Mouse (Mus musculus) adrenal gland, postnatal 25 days (tissue): Measurements from ENCODE around the gene Srrt. TPM values are rescaled to one million over a fixed set of nuclear protein-coding genes. Genes with fewer than 3 reads are reported as not detected.
A peak's percentile ranks its signal among the peaks of the same experiment; 100 is the strongest.

Experiments
- DNase-seq: peaks from one replicate; pipeline ENCODE4 v3.0.0; 2021; ENCODE audit warnings: mixed read lengths
- total RNA-seq: library from RNA; stranded (reverse); gene quantifications from 2 replicates; pipeline ENCODE4 v1.2.3, GENCODE M21; 2021

Srrt gene
- total RNA-seq, 1 experiment from 2014 or later = 195 TPM

DNA sequence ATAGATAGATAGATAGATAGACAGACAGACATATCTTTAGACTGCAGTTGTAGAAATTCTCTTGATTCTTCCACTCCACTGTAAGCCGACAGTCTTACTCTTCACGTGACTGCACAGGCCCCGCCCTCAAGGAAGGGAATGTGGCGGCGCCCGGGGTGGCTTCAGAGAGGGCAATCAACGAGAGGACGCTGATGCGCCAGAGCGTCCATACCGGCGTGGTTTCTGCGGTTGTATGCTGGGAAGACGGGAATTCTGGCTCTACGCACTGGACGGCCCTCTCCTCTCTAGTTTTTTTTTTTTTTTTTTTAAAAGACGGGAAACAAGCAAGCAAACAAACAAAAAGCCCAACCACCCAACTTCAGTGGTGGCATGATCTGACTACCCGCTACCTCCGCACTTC, 30.8 kb upstream of the Srrt start:
- peak; percentile 92 for DNase-seq

DNA sequence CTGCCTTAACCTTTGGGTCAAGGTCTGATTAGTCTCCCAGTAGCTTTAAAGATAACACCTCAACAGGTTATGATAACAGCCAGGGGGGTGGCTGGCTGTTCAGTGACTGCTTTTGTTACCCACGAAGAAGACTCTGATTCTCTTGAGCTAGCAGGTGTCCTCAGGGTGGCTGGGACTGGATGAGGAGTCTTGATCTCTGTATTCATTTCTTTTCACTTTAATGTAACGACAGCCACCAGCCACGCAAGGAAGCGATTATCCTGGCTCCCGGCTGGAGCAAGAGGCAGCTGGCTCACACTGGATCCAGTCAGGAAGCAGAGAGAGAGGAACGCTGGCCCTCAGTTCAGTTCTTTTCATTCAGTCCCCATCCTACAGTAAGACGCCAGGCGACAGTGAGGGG, 29.7 kb upstream of the Srrt start:
- no peak for DNase-seq

DNA sequence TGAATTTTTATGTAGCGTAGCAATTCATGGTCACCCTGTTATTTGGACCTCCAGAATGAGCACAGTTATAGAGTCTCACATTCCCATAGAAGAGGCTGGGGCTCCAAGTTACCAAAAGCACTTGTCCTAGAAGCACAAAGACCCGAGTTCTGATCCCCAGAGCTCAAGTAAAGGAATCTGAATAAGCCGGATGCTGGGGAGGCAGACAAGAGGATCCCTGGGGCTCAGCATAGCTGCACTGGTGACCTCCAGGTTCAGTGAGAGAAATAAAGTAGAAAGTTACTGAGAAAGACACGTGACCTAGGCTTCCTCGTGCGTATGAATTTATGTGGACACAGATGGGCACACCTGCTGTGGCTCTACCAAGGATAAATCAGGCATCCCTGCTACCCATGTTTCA, 27.6 kb upstream of the Srrt start:
- no peak for DNase-seq

DNA sequence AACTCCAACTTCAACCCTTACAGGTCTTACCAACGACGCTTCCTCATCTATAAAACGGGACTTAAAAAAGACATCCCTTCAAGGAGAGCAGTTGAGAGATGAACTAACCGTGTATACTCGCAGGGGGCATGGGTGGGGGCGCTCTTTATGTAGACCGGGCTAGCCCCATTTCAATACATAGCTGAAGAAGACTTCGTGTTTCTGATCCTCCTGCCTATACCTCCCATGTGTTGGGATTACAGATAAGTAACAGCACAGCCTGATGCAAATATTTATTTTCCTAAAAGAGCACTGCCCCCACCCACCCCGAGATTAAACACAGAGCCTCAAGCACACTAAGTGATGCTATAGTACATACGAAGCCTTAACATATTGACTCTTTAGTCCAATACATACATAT, 26.8 kb upstream of the Srrt start:
- DNase-seq = no peak

DNA sequence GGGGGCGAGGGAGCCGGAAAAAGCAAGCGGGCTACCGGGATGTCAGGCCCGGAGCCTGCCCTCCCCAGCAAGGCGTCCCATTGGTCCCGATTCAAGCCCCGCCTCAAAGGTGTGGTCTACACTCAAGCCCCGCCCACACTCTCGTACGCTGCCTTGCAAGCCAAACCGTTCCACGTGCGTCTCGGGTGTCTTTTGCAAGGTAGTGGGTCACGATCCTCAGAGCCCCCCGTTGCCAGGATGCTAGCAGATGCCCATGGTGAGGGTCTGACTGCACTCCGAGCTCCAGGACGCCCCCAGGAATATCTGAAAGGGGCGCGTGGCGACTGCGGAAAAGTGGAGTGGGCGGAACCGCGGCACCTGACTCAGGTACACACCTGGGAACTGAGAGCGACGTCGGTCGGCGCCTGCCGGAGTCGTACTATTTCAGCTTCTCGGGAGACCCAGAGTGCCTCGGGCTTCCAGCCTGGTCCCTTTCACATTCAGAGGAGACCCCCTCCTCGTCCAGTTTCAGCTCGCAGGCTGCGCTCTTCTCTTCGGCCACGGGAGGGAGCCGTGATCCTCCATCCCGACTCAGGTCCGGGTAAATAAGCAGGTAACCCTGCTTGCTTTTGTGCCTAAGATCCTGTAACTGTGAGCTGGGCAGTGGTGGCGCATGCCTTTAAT, 26.2 kb upstream of the Srrt start, which contains the start of gene Slc12a9:
TSS of gene Slc12a9 (minus strand) at position 86 of the 663 bp plus-strand sequence.
- peak; percentile 93 for DNase-seq

DNA sequence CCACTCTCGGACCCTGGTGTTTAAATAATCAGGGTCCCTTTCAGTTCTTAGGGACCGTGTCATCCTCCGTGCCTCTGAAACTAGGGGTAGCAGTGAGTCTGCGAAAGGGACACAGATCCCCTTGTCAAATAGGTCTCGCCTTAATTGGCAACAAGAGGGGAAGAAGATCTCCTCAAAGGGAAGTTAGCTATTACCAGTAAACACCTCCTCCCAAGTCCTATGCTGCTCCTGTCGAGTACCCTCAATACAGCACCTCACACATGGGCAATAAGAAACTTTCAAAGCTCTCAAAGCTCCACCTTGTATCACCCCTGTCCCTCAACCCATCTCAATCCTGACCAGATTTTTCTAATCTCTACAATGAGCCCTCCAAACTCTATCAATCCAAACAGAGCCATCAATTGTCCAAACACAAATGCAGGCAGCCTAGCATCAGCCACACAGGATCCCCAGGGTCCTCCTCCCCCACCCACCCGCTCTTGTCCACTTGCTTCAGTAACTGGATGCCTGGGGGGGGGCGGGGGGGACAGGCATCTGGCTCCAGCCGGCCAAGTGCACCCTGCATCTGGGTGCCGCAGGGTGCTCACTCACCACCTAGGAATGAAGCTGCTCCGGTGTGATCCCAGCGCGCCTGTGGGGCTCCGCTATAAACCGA, 25.5 kb upstream of the Srrt start:
- DNase-seq = no peak

DNA sequence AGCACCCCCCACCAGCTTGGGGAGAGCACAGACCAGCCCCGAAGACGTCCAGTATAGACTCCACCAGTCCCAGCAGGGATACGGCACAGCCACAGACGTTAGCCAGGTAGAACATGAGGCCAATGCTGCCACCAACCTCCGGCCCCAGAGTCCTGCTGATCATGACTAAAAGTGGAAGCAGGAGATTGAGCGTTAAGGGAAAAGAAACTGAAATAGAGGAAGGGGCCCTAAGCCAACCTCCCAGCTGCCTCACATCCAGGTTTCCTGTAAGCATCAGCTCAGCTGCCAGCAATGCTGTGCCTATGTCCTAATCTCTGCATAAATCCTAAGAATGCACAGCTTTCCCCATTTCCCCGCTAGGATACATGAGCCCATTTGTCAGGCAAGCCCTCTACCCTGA, 23.4 kb upstream of the Srrt start:
- DNase-seq = no peak

DNA sequence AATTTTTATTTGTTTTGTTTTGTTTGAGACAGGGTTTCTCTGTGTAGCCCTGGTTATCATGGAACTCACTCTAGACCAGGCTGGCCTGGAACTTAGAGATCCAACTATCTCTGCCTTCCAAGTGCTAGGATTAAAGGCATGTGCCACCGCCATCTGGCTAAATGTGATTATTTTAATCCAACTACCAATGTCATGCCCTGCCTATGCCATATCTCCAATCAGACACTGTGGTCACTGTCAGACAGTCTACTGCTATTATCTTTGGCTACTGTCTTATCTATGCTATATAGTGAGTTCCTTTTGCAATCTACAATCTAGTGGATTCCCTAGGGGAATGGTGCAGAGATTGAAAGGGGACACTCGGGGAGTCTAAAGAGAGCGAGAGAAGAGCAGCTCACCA, 13.5 kb upstream of the Srrt start:
- DNase-seq = no peak

DNA sequence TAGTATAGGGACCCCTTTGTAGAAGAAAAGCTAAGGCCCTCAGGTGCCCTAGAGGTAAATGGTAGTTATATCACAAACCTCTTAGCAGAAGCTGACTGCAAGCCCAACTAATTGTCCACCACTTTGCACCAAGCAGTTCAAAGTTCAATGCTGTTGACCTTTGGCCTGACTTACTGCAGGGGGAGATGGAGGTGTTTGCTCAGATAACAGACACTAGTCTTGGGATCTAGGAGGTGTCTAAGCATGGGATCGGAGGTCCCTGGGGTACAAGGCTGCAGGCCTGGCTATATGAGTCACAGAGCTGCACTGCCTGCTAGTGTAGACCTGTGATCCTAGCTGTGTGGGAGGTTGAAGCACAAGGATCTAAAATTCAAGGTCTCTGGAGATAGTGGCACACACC, 11.1 kb upstream of the Srrt start:
- no peak for DNase-seq

DNA sequence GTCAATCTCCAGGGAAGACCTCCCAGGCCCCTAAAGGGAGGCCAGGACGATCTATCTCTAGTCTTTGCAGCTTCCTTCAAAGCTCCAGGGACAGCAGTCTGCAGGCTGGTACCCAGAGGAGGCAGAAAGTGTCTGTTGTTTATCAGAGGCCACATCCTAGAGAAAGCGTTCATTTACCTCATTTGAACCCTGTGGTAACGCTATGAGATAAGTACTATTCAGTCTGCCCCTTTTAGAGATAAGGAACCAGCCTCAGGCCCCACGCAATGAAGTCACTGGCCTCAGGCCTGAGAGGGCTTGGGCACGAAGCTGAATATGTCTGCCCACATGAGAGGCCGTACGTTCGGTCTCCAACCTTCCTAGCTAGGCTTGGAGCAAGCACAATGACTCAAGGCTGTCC, 9.9 kb upstream of the Srrt start:
- DNase-seq = no peak

DNA sequence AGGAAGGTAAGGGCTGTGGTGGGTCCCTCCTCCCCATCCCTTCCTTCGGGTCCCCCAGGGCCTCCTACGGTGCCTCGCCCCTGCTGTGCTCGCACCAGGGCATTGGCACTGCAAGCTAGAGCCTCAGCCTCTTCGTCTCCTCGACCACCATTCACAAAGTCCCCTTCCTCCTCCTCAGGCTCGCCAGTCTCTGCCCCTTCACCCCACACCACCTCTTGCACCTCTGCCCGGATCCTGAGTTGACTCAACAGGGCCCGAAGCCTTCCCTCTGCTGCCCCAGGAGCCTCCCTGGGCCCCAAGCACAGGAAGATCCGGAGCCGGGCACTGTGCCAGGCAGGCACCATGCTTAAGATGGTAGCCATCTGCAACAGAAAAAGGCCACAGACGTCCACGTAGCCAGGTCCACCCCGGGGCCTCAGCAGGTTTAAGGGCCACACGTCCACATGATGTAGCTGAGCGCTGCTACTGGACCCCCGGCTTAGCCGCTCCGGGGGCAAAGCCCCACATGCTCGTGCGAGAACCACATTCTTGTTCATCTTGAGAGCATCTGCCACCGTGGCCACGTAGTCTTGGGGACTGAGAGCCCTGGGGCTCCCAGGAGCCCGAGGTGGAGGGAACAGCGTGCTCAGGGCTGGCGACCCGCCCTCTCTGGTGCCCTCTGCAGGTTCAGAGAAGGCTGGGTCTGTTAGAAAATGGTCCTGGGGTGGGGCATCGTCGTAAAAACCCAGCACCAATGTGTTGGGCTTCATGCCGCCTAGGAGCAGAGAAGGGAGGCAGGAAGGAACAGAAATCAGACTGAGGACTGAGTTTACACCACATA, 7.8 kb upstream of the Srrt start:
- no peak for DNase-seq

DNA sequence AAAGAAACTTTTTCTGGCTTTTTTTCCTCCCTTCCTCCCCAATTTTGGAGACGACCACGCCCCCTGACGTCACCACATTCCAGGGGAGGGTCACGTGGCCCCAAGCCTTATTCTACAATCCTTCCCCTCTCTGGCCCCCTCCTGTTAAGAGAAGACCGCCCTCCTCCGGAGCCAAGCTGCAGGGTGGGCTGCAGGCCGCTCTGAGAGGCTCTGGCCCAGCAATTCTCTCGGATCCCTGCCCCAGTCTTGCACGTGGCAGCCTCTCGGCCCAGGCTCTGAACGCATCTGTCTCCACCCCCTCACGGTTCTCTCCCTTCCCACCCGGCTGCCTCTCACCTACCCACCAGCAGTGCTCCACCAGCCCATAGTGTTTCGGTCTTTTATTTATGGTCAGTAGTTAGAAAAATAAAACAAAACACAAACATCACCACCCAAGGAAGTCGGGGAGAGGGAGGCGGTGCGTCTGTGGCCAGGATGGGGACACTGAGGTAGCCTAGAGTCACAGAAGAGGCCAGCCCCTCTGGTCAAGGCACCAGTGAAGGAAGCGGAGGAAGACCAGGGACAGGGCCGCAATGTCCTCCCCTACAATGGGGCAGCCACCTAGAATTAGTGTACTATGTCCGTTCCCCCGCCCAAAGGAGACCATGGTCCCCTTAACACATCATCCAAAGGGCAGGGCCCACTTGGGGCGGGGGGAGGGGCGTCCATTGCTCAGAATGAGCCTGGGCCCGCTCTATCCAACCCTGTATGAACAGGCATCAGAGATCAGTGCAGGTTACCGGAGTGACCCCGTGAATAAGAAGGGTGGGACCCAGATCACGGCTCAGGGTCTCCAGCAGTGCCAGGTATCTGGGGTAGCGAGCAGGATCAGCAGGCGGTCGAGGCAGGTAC, 7.0 kb upstream of the Srrt start, which contains the start of gene Trip6:
TSS of gene Trip6 (minus strand) at position 212 of the 891 bp plus-strand sequence.
- peak; percentile 90 for DNase-seq

DNA sequence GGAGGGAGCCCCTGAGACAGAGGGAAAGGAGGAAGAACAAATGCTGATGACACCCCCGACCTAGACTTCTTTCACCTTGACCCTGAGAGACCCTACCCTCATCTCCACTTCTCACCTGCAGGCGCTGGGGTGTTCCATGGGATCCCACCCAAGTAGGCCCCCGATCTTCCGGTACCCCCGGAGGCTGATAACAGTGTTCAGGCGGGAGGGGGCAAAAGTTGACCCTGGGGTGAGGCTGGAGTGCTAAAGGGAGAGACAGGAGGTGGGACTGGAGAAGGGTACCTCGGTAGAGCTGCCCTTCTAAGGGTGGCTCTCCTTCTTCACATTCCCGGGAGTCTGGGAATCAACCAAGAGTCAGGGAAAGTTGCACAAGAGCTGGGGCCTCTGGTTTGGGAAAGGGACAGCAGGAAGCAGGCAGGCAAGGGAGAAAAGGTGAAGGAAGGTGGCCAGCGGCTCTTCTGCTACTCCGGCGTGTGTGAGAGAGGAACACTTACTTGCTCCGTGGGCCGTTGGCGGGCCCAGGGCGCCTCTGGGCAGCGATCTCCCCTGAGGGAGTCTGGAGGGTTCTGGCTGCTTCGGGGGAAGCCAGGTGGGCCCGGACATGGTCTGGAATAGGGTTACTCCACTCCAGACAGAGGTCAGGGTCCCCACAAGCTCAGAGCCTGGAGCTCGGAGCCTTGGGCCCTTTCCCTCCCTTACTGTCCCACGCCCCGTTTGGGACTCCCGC, 6.2 kb upstream of the Srrt start:
- no peak for DNase-seq

DNA sequence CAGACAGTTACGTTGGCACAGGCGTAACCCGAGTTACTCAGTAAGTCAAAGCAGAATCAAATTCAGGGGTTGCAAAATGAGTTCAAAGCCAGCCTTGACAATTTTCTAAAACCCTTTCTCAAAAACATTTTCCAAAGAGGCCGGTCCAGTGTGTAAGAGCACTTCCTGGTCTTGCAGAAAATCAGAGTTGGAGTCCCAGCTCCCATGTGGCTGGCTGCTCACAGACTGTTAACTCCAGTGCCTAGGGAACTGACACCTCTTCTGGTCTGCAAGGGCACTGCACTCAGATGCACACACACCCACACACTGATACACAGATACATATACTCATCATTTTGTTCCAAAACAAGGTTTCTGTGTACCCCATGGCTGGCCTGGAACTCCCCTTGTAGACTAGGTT, 882 bp upstream of the Srrt start:
- no peak for DNase-seq

DNA sequence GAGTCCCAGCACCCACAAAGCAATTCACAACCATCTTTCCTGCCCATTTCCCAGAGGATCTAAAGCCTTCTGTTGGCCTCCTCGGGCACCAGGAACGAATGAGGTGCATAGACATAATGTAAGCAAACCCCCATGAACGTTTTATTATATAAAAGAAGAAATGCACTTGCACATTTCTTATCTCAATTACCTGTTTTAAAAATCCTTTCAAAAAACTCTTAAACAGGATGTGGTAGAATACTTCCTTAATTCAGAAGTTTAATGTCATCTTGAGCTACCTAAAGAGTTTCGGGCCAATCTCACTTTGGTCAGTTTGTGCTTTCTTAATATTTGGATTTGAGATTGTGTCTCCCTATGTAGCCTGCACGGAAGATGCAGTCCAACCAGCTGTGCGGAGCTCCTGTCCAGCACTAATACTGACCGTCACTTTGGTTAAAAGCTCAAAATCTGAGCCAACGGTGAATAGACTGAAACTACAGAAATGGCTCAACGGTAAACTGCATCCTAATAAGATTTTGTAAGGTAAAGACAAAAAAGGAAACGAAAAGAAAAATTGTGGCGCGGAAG, 952 bp downstream of the Srrt start:
- DNase-seq = no peak

DNA sequence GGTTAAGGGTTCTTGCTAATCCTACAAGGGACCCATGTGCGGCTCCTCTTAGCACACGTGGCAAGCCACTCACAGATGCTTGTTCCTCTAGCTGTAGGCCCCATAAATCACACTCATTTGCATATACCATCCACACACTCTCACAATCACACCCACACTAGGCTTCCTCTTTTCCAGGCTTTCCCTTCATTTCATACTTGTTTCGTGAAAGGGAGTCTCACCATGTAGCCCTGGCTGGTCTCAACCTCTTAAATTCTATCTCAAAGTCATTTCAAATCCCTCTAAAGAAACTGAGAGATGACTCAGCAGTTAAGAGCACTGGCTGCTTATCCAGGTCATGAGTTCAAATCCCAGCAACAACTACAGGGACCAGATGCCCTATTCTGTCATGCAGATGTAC, 1.7 kb downstream of the Srrt start:
- no peak for DNase-seq

DNA sequence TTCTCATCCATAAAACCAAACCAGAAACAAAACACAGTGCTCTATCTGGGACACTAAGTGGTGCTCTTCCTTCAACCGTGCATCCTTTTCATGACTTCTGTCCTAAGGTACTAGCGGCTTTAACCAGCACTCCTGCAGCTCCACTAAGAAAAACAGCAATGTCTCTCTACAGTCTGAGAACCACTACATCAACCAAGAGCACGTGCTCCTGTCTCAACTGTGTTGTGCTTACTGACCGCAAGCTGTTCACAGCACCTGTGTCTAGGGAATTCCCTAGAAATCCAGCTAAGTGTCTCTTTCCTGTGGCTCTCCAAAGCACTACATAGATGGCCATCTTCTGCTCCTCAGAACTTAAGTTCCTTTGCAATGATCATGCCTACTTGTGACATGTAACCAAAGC, 2.7 kb downstream of the Srrt start:
- no peak for DNase-seq

DNA sequence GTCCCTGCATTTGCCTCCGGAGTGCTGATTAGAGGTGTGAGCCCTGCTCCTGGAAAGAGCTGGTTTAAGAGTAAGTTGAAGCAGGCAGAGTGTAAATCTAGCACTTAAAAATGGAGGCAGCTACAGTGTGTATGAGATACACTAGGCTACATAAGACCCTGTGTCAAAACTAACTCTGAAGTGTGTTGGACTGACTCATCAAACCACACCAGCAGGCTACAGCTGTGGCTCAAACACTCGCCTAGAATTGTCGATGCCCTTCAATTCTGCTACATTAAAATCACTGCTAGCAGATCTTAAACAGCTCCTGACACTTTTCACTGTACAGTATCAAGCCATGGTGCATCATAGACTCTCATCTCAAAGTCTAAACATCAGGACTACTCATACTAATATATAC, 3.3 kb downstream of the Srrt start:
- no peak for DNase-seq

DNA sequence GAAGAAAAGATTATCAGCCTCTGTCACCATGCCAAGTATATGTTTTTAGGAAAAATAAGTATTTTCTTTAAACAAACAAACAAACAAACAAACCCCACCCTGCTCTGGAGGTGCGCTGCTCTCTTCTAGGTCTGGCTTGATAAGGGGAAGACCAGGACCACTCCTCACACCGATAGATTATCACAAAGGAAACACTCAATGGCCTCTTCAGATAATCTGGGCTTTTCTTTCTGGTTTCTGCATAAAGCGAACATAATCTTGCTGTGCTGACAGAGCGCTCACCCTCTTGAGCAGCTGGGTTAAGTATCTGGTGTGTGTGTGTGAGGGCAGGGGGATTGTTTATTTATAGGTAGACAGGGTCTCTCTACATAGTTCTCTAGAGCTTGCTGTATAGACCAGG, 3.9 kb downstream of the Srrt start:
- DNase-seq = no peak

DNA sequence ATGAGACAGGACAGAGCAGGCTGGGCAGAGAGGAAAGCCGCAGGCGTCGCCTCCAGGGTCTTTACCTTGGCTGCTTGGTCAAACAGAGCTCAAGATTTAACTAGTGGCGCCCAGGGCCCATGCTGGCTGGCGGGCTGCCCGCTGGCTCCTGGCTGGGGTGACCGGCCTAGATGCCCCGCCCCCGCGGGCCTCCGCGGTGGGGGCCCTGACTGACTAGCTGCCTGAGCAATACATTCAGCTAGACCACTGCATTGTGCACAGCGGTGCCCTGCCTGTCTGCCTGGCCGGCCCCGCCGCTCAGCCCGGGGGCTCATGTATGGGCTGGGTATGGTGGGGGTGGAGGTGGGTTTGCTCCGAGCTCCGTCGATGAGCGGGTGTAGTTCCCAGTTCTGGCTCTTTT, 6.2 kb downstream of the Srrt start:
- DNase-seq = peak; percentile 54

DNA sequence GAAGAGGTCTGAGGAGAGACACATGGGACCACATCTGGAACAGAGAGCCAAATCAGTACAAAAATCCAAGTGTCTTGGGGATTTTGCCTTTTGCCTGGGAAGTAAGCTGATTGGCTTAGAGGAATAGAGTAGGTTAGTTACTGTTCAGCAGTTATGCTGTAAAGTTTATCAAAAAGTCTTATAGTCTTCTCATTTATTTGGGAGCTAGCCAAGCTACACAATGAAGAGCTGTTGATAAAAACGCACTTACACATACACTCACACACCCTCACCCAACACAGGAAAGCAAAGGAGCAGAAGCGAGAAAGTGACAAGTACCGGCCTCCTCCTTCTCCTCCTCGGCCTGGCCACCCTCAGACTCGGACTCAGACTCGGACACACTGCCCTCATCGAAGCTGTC, 8.2 kb downstream of the Srrt start:
- DNase-seq = no peak
